Mouse (Mus musculus): ENCODE data around the gene March4. TPM values are rescaled to one million over a fixed set of nuclear protein-coding genes. Genes with fewer than 3 reads are reported as not detected.

March4 gene
- total RNA-seq, 4 experiments from 2014 or later = 0.20 to 0.36 (median 0.26) TPM

DNA sequence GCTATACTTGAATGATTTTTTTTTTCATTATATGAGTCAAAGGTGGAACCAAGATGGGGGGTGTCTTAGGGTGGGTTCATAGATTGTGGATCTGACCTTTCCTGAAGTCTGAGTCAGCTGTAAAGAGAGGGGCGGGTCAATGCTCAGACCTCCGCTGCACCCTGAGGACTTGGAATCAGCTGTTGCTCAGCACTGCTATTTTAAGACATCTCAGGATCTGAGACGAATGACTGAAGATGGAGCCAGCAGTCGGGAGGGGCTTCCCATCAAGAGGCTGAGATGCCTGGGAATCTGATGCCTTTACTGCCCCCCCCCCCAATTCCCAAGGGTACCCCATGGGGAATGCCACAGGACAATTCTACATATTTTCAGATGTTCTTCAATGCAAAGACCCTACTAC is 85.9 kb downstream of the March4 start:
- DNase-seq (ENCODE audit: low spot score in 2 of 2) = no peak

DNA sequence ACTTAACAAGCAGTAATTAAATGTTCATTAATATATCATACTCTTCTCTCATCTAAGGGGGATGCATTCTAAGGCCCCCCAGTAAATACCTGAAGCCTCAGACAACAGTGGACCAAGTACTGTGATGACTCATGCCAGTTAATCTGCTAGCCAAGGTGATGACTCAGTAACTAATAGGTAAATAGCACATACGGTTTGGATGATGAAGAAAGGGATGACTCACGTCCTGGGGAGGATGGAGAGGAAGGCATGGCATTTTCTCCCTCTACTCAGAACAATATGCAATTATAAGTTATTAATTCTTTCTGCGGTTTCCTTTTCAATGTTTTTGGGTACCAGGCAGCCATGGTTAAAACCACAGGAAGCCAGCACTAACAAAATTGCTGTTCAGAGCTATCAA is 87.0 kb downstream of the March4 start:
- DNase-seq (ENCODE audit: low spot score in 2 of 2) = no peak

DNA sequence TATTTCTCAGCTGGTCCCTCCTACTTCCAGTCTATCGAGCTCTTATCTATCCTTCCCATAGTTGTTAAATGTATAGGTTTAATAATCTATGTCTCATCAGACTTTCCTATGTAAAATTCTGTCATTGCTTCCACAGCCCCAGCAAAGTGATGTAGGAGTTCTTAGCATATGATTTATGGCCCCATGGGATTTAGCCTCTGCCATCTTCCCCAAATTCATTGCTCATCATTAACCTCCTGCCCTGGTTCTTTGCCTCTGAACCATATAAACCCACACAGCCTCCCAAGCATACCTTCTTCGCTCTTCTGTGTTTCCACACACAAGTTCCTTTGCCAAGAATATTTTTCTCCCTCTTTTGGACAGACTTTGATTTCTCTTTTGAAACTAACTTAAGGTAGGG is 94.0 kb downstream of the March4 start:
- no peak for DNase-seq (ENCODE audit: low spot score in 2 of 2)

DNA sequence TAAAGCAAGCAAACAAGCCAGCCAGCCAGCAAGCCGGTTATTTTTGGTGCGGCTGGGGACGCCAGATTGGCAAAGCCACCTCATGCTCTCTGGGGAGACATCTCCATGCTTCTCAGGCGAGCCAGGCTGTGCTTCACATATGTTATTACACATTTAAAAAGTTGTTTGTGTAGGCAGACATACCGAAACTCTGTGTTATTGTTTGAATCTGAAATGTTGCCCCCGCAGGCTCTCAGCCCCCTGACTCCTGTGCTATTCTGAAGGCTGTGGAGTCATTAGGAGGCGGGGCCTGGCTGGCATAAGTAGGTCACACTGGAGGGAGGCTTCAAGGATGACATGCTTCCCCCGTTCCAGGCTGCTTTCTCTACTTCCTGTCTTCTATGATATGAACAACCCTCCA is 97.6 kb downstream of the March4 start:
- DNase-seq (ENCODE audit: low spot score in 2 of 2) = peak; percentile 40 to 57

- DNase-seq (ENCODE audit: low spot score in 2 of 2) = no peak
Measured at GRCm38 (mm10) chr1:72436967-72437366, 99.8 kb downstream of the March4 start.

DNA sequence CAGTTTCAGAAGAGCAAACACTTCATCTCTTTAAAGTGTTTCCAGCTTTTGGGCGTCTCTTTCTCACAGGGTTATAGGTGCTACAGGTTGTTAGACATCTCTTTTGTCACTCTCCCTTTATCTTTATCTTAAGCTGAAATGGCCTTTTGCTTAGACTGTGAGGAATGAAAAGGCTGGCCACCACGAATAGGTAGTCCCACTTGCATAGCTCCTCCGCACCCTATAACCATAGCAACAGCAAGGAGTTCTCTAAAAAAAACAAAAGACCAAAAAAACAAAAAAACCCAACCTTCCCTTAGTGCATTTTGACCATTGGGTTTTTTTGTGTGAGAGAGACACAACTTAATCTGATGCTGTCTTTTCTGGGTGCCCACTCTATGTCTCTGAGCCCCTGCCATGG is 102.2 kb downstream of the March4 start:
- DNase-seq (ENCODE audit: low spot score in 2 of 2) = no peak

- no peak for DNase-seq (ENCODE audit: low spot score in 2 of 2)
Measured at GRCm38 (mm10) chr1:72432579-72432978, 104.2 kb downstream of the March4 start.

DNA sequence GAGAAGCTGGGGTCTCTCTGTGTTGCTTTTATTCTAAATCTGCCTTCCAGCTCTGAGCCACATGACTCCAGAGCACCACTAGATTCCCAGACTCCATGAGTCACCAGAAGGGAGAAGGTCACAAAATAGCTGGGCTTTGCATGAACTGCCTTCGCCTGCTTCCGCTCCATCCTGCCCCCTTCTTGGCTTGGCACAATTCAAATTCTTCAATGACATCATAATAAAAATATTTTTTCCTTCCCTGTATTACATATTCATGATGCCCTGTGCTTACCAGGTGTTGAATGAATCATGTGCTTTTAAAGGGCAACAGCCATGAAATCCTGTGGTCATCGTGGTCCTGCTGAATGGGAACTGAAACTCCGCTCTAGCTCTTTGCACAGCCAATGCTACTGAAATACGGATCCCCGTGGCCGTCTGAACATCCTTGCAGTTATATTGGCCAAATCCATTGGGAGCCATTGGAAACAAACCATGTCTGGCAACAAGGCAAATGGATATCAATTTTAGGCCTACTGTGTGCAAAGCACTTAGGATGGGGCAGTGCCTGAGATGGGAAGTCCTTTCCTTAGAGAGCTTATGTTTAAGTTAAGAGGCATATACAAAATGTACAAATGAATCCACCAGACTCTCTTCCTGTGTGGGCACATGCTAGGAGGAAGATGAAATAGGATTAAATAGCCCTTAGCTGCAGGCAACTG is 107.5 kb downstream of the March4 start:
- DNase-seq (ENCODE audit: low spot score in 2 of 2) = no peak

DNA sequence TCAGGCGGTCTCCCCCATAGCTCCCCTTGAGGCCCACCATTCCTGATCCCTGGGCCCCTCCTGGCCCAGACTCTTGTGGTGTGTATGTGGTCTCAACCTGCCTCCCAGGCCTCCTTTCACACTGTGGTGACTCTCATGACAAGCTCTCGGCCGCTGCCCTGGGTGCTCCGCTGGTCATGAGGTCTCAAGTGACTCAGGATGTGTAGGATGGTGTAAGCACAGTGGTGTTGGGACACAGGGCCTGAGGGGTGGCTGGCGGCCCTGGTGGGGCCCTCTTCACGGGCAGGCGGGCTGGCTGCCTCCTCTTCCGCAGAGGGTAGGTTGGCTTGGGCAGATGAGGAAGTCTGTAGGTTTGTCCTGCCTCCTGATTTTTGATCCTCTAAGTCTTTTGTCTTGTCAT is 108.2 kb downstream of the March4 start:
- no peak for DNase-seq (ENCODE audit: low spot score in 2 of 2)

GRCm38 (mm10) chr1:72426456-72426855 is 110.3 kb downstream of the March4 start:
- DNase-seq (ENCODE audit: low spot score in 2 of 2) = no peak

DNA sequence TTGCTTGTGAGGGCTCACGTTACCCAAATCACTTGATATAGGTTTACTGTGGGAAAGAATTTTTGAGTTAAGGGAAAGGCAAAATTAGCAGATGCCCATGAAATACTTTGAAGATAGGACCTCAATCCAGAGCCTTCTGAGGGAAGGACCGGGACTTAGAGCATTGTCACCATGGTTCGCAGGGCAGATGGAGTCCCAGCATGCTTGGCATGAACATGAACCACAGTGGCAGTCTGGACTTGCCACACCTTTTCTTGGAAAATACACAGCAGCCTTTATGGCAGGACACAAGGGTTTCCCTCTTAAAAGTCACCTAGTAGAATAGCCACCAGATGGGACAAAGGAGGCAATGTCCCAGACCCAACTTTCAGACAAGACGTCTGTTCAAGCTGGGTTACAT is 114.6 kb downstream of the March4 start:
- DNase-seq (ENCODE audit: low spot score in 2 of 2) = no peak

DNA sequence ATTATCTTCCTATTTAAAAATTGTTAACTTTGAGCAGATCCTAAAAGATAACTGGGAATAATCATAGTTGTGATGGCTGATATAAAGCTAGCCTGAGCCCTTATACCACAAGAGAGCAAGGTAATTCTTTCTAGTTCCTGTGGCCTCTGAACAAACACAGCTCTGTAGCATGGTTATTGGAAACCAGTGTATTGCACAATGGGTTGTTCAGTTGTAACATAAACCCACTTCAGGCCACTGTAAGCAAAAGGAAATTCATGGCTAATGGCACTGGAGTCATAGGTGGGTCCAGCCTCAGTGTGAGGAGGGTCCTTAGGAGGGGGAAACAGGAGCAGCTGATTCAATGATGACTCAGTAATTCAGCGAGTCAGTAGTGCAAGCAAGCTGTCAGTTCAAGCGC is 116.5 kb downstream of the March4 start:
- no peak for DNase-seq (ENCODE audit: low spot score in 2 of 2)

DNA sequence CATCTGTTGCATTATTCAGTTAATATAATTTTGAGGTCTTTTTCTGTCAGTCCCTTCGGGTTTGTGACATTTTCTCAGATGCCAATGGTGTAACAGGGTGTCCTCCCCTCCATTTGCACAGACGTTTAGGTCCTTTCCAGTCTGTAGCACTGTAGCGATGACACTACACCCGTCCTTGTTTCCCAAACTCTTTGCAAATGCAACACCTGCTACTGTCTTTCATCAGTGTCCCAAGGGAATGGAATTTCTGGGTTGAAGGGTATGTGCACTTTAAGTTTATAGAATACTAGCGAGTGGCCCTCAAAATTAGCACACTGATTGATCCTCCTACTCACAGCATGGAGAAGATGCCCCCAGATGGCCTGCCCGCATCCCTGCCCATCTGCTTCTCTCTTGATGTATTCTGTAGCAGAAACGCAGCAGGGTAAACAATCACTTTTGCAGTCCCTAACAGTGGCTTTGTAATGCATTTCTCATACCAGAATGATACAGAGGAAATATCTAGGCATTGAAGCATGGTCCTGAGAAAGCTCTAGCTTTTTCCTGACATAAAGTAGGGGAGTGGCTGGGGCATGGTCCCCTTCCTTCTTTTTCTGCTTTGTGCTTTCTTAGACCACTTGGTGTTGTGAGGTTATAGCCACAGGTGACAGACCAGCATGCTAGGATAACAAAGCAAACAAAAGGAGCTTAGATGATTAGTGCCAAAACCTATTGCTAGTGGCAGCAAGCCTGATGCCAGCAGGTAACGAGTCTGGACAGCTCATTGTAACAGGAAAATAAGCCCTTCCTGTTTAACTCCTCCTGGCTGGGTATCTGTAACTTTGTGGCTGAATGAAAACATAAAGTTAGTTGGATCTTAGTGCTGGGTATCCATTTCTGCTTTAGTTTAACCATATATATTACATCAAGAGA is 117.7 kb downstream of the March4 start:
- DNase-seq (ENCODE audit: low spot score in 2 of 2) = no peak

GRCm38 (mm10) chr1:72414561-72415253 is 122.0 kb downstream of the March4 start:
- no peak for DNase-seq (ENCODE audit: low spot score in 2 of 2)

- no peak for DNase-seq (ENCODE audit: low spot score in 2 of 2)
Measured at GRCm38 (mm10) chr1:72414133-72414532, 122.6 kb downstream of the March4 start.

DNA sequence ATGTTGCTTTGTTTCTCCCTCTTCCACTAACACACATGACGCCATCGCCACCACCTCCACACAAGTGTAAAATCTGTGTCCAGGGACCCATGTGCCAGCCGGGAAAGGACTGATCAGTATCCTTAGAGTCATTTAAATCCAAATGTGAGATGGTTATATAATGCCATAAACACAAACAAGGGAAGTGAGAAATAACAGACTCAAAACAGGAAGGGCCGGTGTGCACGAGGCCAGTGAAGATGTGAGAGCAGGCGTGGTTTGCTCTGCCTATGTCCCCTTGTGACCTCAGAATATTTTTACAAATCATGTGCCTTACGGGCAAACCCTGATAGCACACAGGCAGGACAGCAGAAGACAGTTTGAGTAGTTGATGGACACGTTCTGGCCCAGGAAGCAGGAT is 123.5 kb downstream of the March4 start:
- DNase-seq (ENCODE audit: low spot score in 2 of 2) = no peak

- DNase-seq (ENCODE audit: low spot score in 2 of 2) = no peak
Measured at GRCm38 (mm10) chr1:72411108-72411507, 125.6 kb downstream of the March4 start.

GRCm38 (mm10) chr1:72409936-72410335 is 126.8 kb downstream of the March4 start:
- no peak for DNase-seq (ENCODE audit: low spot score in 2 of 2)

- no peak for DNase-seq (ENCODE audit: low spot score in 2 of 2)
Measured at GRCm38 (mm10) chr1:72406505-72407079, 130.1 kb downstream of the March4 start.

- DNase-seq (ENCODE audit: low spot score in 2 of 2) = no peak
Measured at GRCm38 (mm10) chr1:72401331-72402069, 135.2 kb downstream of the March4 start.

DNA sequence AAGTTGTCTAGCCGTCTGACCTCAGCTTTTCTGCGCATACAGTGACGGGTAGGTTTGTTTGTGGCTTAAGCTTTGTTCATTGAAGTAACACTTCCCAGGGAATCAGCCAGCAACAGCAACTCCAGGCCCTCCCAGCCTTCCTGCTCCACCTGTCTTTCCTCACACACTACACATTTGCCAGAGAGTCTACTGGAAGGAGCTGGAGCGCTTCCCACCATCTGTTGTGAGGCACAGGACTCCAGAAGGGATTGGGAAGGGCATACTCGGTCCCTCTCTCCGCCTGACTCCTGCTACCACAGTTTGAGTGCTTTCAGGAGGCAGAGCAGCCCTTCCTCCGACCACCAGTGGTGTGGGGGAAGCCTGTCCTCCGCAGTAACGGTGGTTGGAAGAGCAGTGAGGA is 136.1 kb downstream of the March4 start:
- DNase-seq (ENCODE audit: low spot score in 2 of 2) = no peak
